Mouse (Mus musculus): ENCODE data around the gene Acsf3.

Gene Acsf3

GRCm38 (mm10) chr8:122851692-122852545 is 76.6 kb downstream of the Acsf3 start:
- no peak for DNase-seq (ENCODE audit: low spot score)

GRCm38 (mm10) chr8:122852546-122852905 is 77.2 kb downstream of the Acsf3 start:
- no peak for DNase-seq (ENCODE audit: low spot score)

DNA sequence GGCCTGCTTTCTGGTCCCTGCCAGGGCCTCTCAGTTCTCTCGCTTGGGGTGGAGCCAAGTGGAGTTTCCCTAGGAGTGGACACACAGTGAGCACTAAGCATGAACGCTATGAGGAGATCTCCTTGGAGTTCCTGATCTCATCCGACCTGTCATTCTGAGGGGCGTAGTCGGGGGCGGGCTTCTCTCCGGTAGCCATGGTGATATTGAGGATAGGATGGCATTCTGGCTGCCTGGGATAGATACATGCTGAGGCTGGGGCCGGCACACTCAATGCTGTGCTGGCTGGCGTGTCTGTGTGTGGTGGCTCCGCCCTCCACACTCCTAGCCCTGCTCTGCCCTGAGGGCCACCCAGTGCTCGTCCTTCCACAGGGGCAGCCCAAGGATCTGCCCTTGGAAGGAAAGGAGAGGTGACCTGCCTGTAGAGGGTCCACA is 78.1 kb downstream of the Acsf3 start:
- DNase-seq (ENCODE audit: low spot score): no peak

DNA sequence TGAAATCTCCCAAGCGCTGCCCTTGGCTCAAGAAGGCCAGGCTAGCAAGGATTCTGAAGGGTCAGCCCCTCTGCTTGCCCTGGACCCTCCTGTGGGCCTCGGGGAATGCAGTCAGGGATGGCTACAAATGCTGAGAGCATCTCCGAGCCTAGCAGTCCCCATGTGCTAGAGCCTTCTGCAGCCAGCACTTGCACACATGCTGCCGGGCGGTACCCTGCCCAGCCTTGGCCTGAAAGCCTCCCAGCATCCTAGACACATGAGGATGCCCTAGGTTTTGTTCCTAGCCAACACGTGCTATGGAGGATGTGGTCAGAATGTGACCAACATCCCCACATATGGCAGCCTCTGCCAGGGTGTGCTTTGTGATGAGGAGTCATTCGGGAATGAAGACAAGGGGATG is 79.1 kb downstream of the Acsf3 start:
- no peak for DNase-seq (ENCODE audit: low spot score)

- DNase-seq (ENCODE audit: low spot score): no peak
These were observed 79.8 kb downstream of the Acsf3 start for GRCm38 (mm10) chr8:122855123-122855522.

- DNase-seq (ENCODE audit: low spot score): no peak
These were observed 81.0 kb downstream of the Acsf3 start for GRCm38 (mm10) chr8:122856288-122856687.

DNA sequence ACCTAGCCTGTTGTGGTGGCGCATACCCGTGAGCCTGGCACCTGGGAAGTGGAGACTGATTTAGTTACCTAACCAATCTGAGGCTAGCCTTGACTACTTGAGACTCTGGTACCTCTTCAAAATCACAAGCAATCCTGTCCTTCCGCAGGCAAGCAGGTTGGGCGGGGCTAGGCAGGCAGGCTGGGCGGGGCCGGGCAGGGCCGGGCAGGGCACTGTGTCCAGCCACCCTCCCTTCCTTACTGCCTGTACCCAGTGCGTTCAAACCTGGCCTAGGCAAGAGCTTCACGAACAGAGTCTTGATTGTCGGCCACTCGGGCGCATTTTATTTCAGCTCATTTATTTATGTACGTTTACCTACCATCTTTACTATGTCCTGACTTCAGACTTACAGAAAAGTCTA is 84.6 kb downstream of the Acsf3 start:
- no peak for DNase-seq (ENCODE audit: low spot score)

DNA sequence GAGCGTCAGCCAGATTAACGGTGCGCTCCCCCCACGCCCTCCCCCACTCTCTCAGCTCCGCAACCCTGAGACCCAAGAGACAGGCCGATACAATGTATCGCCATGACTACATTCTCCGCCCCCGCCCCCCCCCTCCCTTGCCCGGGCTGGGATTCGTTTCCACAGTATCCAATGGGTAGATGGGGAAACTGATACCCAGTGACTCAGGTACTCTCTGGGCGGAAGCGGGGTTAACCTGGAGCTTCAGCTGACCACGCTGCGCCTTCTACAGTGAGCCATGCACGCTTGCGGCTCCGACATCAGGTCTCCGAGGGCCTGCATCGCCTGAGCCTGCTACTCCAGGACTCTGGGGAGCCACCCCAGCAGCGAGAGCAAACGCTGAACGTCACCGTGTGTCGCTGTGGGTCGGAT is 89.4 kb downstream of the Acsf3 start:
- DNase-seq (ENCODE audit: low spot score): no peak

- no peak for DNase-seq (ENCODE audit: low spot score)
These were observed 90.2 kb downstream of the Acsf3 start for GRCm38 (mm10) chr8:122865441-122865840.

DNA sequence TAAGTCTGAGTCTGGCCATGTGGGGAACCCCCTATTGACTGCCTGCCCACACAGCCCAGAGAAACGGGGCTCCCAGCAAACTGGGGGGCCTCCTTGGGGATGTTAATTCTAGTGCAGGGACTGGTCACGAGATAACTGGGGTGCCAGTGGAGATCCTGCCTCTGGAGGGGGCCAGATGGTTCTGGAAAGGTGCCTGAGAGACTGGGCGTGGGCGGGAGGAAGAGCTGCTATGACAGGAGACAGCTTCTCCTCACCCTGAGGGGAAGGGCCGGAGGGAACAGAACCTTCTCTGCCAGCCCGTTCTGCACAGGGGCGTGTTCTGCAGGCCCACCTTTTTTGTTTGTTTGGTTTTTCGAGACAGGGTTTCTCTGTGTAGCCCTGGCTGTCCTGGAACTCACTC is 90.9 kb downstream of the Acsf3 start:
- DNase-seq (ENCODE audit: low spot score): no peak
